Mouse (Mus musculus): ENCODE results near the gene Dyrk3. TPM values are rescaled to one million over a fixed set of nuclear protein-coding genes. Genes with fewer than 3 reads are reported as not detected.
"Not testable (repeated sequence)": the region's sequence is repeated elsewhere in the genome, so short reads cannot be mapped to it uniquely, and the experiment has no call there.

The Dyrk3 gene
- polyA plus RNA-seq, 1 experiment from 2014 or later: 2.3 TPM

GRCm38 (mm10) chr1:131161091-131161490, 23.0 kb upstream of the Dyrk3 start:
- Histone ChIP-seq H3K27ac (ENCODE audit: low read length) (no peak overlapping the region), H3K4me1 (ENCODE audit: control insufficient read depth, insufficient read depth, low read length) (no peaks in the 10 kb centered on the region), H3K4me2 (ENCODE audit: low read depth, low read length) (no peak overlapping the region), H3K9me3 (ENCODE audit: control insufficient read depth, low read length) (no peaks in the 10 kb centered on the region), H3K36me3 (ENCODE audit: control insufficient read depth, insufficient read depth, low read length) (peaks cover 23% of the 10 kb centered on the region), H3K27me3 (replicated peaks; ENCODE audit: control insufficient read depth, insufficient read depth, low read length) (no peaks in the 10 kb centered on the region), H3K9ac (ENCODE audit: low read depth, low read length) (no peak overlapping the region), H3K4me3 (ENCODE audit: low read length) (no peak overlapping the region)
- WGBS: 85% methylated on average over 11 of the region's 11 CpGs
- no peak for ATAC-seq

- 0 out of 2 replicates have a peak, but pooled peaks have one; percentile 38 for ATAC-seq
- H3K36me3 ChIP-seq (ENCODE audit: control insufficient read depth, insufficient read depth, low read length): peaks cover 14% of the 10 kb centered on the region
- not testable (repeated sequence) for H3K27me3 ChIP-seq (replicated peaks; ENCODE audit: control insufficient read depth, insufficient read depth, low read length)
These were observed 21.6 kb upstream of the Dyrk3 start for GRCm38 (mm10) chr1:131159573-131160327.

GRCm38 (mm10) chr1:131155456-131155855, 17.3 kb upstream of the Dyrk3 start:
- H3K9me3 ChIP-seq (ENCODE audit: control insufficient read depth, low read length): no peaks in the 10 kb centered on the region
- H3K9ac ChIP-seq (ENCODE audit: low read depth, low read length): no peak overlapping the region
- H3K4me2 ChIP-seq (ENCODE audit: low read depth, low read length): no peak overlapping the region
- no peaks in the 10 kb centered on the region for H3K27me3 ChIP-seq (replicated peaks; ENCODE audit: control insufficient read depth, insufficient read depth, low read length)
- H3K4me1 ChIP-seq (ENCODE audit: control insufficient read depth, insufficient read depth, low read length): peaks cover 6% of the 10 kb centered on the region; the same call in 1 of the 2 replicates
- H3K36me3 ChIP-seq (ENCODE audit: control insufficient read depth, insufficient read depth, low read length): peaks cover 3% of the 10 kb centered on the region; the same call in 1 of the 2 replicates
- H3K27ac ChIP-seq (ENCODE audit: low read length): no peak overlapping the region
- no peak overlapping the region for H3K4me3 ChIP-seq (ENCODE audit: low read length)
- ATAC-seq: no peak
- 58% methylated on average over 2 of the region's 2 CpGs for WGBS

More at GRCm38 (mm10) chr1:131159573-131160327, 21.6 kb upstream of the Dyrk3 start:
- H3K4me1 ChIP-seq (ENCODE audit: control insufficient read depth, insufficient read depth, low read length); H3K9me3 ChIP-seq (ENCODE audit: control insufficient read depth, low read length); H3K4me3 ChIP-seq (ENCODE audit: low read length); H3K9ac ChIP-seq (ENCODE audit: low read depth, low read length); H3K4me2 ChIP-seq (ENCODE audit: low read depth, low read length); H3K27ac ChIP-seq (ENCODE audit: low read length): not testable (repeated sequence)
- WGBS: 86% methylated on average over 3 of the region's 3 CpGs

GRCm38 (mm10) chr1:131153018-131153629, 15.0 kb upstream of the Dyrk3 start, which contains the start of gene Eif2d:
Gene Eif2d, plus strand, starts transcription at chr1:131153181.
- under 1% methylated on average over 27 of the region's 27 CpGs for WGBS
- H3K4me3 ChIP-seq (ENCODE audit: low read length): peak within 1 kb of the TSS; percentile 85
- H3K27me3 ChIP-seq (replicated peaks; ENCODE audit: control insufficient read depth, insufficient read depth, low read length): no peaks in the 10 kb centered on the region
- peak within 1 kb of the TSS; percentile 77 for H3K9ac ChIP-seq (ENCODE audit: low read depth, low read length)
- peak within 1 kb of the TSS; percentile 68 for H3K27ac ChIP-seq (ENCODE audit: low read length)
- no peaks in the 10 kb centered on the region for H3K9me3 ChIP-seq (ENCODE audit: control insufficient read depth, low read length)
- H3K4me1 ChIP-seq (ENCODE audit: control insufficient read depth, insufficient read depth, low read length): peaks cover 6% of the 10 kb centered on the region; the same call in 1 of the 2 replicates
- H3K4me2 ChIP-seq (ENCODE audit: low read depth, low read length): peak within 1 kb of the TSS; percentile 81
- peak; percentile 100 for ATAC-seq
- H3K36me3 ChIP-seq (ENCODE audit: control insufficient read depth, insufficient read depth, low read length): no peaks in the 10 kb centered on the region

GRCm38 (mm10) chr1:131149496-131149895, 11.4 kb upstream of the Dyrk3 start:
- H3K4me3 ChIP-seq (ENCODE audit: low read length): no peak overlapping the region

GRCm38 (mm10) chr1:131146181-131146614, 8.1 kb upstream of the Dyrk3 start:
- H3K4me1 ChIP-seq (ENCODE audit: control insufficient read depth, insufficient read depth, low read length): no peaks in the 10 kb centered on the region
- ATAC-seq: no peak
- 85% methylated on average over 3 of the region's 3 CpGs for WGBS

More at GRCm38 (mm10) chr1:131149496-131149895, 11.4 kb upstream of the Dyrk3 start:
- WGBS: 73% methylated on average over 1 of the region's 1 CpGs
- H3K27me3 ChIP-seq (replicated peaks; ENCODE audit: control insufficient read depth, insufficient read depth, low read length): no peaks in the 10 kb centered on the region
- no peak overlapping the region for H3K27ac ChIP-seq (ENCODE audit: low read length)
- H3K36me3 ChIP-seq (ENCODE audit: control insufficient read depth, insufficient read depth, low read length): no peaks in the 10 kb centered on the region
- no peaks in the 10 kb centered on the region for H3K9me3 ChIP-seq (ENCODE audit: control insufficient read depth, low read length)
- H3K9ac ChIP-seq (ENCODE audit: low read depth, low read length): no peak overlapping the region
- H3K4me2 ChIP-seq (ENCODE audit: low read depth, low read length): no peak overlapping the region
- peaks cover 6% of the 10 kb centered on the region; the same call in 1 of the 2 replicates for H3K4me1 ChIP-seq (ENCODE audit: control insufficient read depth, insufficient read depth, low read length)
- no peak for ATAC-seq

GRCm38 (mm10) chr1:131145222-131145621, 7.1 kb upstream of the Dyrk3 start:
- H3K4me2 ChIP-seq (ENCODE audit: low read depth, low read length); H3K36me3 ChIP-seq (ENCODE audit: control insufficient read depth, insufficient read depth, low read length); H3K4me1 ChIP-seq (ENCODE audit: control insufficient read depth, insufficient read depth, low read length); H3K9ac ChIP-seq (ENCODE audit: low read depth, low read length); H3K27me3 ChIP-seq (replicated peaks; ENCODE audit: control insufficient read depth, insufficient read depth, low read length); H3K9me3 ChIP-seq (ENCODE audit: control insufficient read depth, low read length); H3K4me3 ChIP-seq (ENCODE audit: low read length); H3K27ac ChIP-seq (ENCODE audit: low read length); ATAC-seq: not testable (repeated sequence)
- WGBS: 83% methylated on average over 3 of the region's 3 CpGs

More at GRCm38 (mm10) chr1:131146181-131146614, 8.1 kb upstream of the Dyrk3 start:
- Histone ChIP-seq H3K27ac (ENCODE audit: low read length) (no peak overlapping the region), H3K4me3 (ENCODE audit: low read length) (no peak overlapping the region), H3K9ac (ENCODE audit: low read depth, low read length) (no peak overlapping the region), H3K9me3 (ENCODE audit: control insufficient read depth, low read length) (no peaks in the 10 kb centered on the region), H3K36me3 (ENCODE audit: control insufficient read depth, insufficient read depth, low read length) (no peaks in the 10 kb centered on the region), H3K4me2 (ENCODE audit: low read depth, low read length) (no peak overlapping the region), H3K27me3 (replicated peaks; ENCODE audit: control insufficient read depth, insufficient read depth, low read length) (no peaks in the 10 kb centered on the region)

GRCm38 (mm10) chr1:131142472-131142871, 4.3 kb upstream of the Dyrk3 start:
- no peak for ATAC-seq
- Histone ChIP-seq H3K9me3 (ENCODE audit: control insufficient read depth, low read length) (no peaks in the 10 kb centered on the region), H3K4me3 (ENCODE audit: low read length) (no peak overlapping the region), H3K4me1 (ENCODE audit: control insufficient read depth, insufficient read depth, low read length) (peaks cover 5% of the 10 kb centered on the region), H3K27me3 (replicated peaks; ENCODE audit: control insufficient read depth, insufficient read depth, low read length) (no peaks in the 10 kb centered on the region), H3K9ac (ENCODE audit: low read depth, low read length) (no peak overlapping the region), H3K4me2 (ENCODE audit: low read depth, low read length) (no peak overlapping the region), H3K27ac (ENCODE audit: low read length) (no peak overlapping the region), H3K36me3 (ENCODE audit: control insufficient read depth, insufficient read depth, low read length) (no peaks in the 10 kb centered on the region)
- WGBS: 86% methylated on average over 1 of the region's 1 CpGs

- no peak overlapping the region for H3K9ac ChIP-seq (ENCODE audit: low read depth, low read length)
- no peak for ATAC-seq
- H3K9me3 ChIP-seq (ENCODE audit: control insufficient read depth, low read length): no peaks in the 10 kb centered on the region
- H3K27me3 ChIP-seq (replicated peaks; ENCODE audit: control insufficient read depth, insufficient read depth, low read length): no peaks in the 10 kb centered on the region
- no peak overlapping the region for H3K4me2 ChIP-seq (ENCODE audit: low read depth, low read length)
- H3K36me3 ChIP-seq (ENCODE audit: control insufficient read depth, insufficient read depth, low read length): no peaks in the 10 kb centered on the region
- H3K4me1 ChIP-seq (ENCODE audit: control insufficient read depth, insufficient read depth, low read length): peaks cover 5% of the 10 kb centered on the region
- H3K27ac ChIP-seq (ENCODE audit: low read length): no peak overlapping the region
- H3K4me3 ChIP-seq (ENCODE audit: low read length): no peak overlapping the region
- 53% methylated on average over 2 of the region's 2 CpGs for WGBS
These were observed 3.3 kb upstream of the Dyrk3 start for GRCm38 (mm10) chr1:131141449-131141848.
